Mouse (Mus musculus) limb, embryonic 11.5 days (tissue): ENCODE results near the gene Pirb. TPM values are rescaled to one million over a fixed set of nuclear protein-coding genes. Genes with fewer than 3 reads are reported as not detected.
"Not testable (repeated sequence)": the region's sequence is repeated elsewhere in the genome, so short reads cannot be mapped to it uniquely, and the experiment has no call there.

Source experiments
- ATAC-seq: fragments of 200-750 bp; cut with Nextera tagmentation; 2 replicates; pipeline ENCODE4 v1.8.0; 2017; ENCODE audit warnings: low read depth; ENCODE audit not compliant: insufficient number of reproducible peaks, low FRiP score, low TSS enrichment
- DNase-seq: peaks from one replicate; pipeline ENCODE4 v3.0.0-alpha.2; 2015; ENCODE audit warnings: low spot score
- H3K27ac ChIP-seq: fragments of 300-500 bp; sonication (generic); replicated peaks from 2 replicates; pipeline ENCODE4 v1.5.1; 2014; ENCODE audit warnings: low read depth, mild to moderate bottlenecking, low read length
- H3K27me3 ChIP-seq: fragments of 300-500 bp; sonication (generic); 2 replicates; pipeline ENCODE4 v1.6.1; 2014; ENCODE audit warnings: mild to moderate bottlenecking, low read length, mixed read lengths; ENCODE audit not compliant: control insufficient read depth, insufficient read depth
- H3K36me3 ChIP-seq: fragments of 300-500 bp; sonication (generic); 2 replicates; pipeline ENCODE4 v1.6.1; 2014; ENCODE audit warnings: mild to moderate bottlenecking, low read length, moderate library complexity, mixed read lengths; ENCODE audit not compliant: control insufficient read depth, insufficient read depth
- H3K4me1 ChIP-seq: fragments of 300-500 bp; sonication (generic); 2 replicates; pipeline ENCODE4 v1.6.1; 2014; ENCODE audit warnings: low read length, mixed read lengths; ENCODE audit not compliant: control insufficient read depth, insufficient read depth
- H3K4me2 ChIP-seq: fragments of 300-500 bp; sonication (generic); 2 replicates; pipeline ENCODE4 v1.6.1; 2014; ENCODE audit warnings: low read depth, mild to moderate bottlenecking, moderate library complexity; ENCODE audit not compliant: severe bottlenecking
- H3K4me3 ChIP-seq: fragments of 300-500 bp; sonication (generic); 2 replicates; pipeline ENCODE4 v1.5.1; 2014; ENCODE audit warnings: low read depth, low read length
- H3K9ac ChIP-seq: fragments of 300-500 bp; sonication (generic); 2 replicates; pipeline ENCODE4 v1.6.1; 2014; ENCODE audit warnings: mild to moderate bottlenecking, low read length
- H3K9me3 ChIP-seq: fragments of 300-500 bp; sonication (generic); 2 replicates; pipeline ENCODE4 v1.6.1; 2016; ENCODE audit warnings: low read length; ENCODE audit not compliant: control insufficient read depth
- WGBS: fragments of 180-500 bp; shearing (Covaris S2); extraction: QIAGEN DNeasy Blood & Tissue Kit; methylation state at CpG from one replicate; pipeline ENCODE4 v1.1.7; 2014; 5-methylcytosine and 5-hydroxymethylcytosine counted together
- polyA plus RNA-seq: library from polyadenylated mRNA; unstranded; fragments of >200 nt; fragmentation: Nextera tagmentation; extraction: Ambion mirVana; gene quantifications from 2 replicates; pipeline ENCODE4 v1.2.1, GENCODE M21; 2014

Gene Pirb
- polyA plus RNA-seq, 1 experiment from 2014 or later: not detected

- Histone ChIP-seq H3K9me3 (no peaks in the 10 kb centered on the region), H3K27ac (no peak overlapping the region), H3K36me3 (peaks cover 14% of the 10 kb centered on the region), H3K4me3 (no peak overlapping the region), H3K9ac (no peak overlapping the region), H3K27me3 (no peaks in the 10 kb centered on the region), H3K4me1 (peaks cover 3% of the 10 kb centered on the region; the same call in 1 of the 2 replicates), H3K4me2 (no peak overlapping the region; the same call in 1 of the 2 replicates)
- ATAC-seq: no peak
- peak; percentile 23 for DNase-seq
- WGBS: 74% methylated on average over 4 of the region's 4 CpGs
Observed at GRCm38 (mm10) chr7:3707027-3707426, 13.2 kb downstream of the Pirb start.

- H3K27ac ChIP-seq: no peak overlapping the region
Observed at GRCm38 (mm10) chr7:3706343-3706934, 13.8 kb downstream of the Pirb start.

GRCm38 (mm10) chr7:3705911-3706310 lies 14.3 kb downstream of the Pirb start:
- 39% methylated on average over 6 of the region's 6 CpGs for WGBS
- H3K4me3 ChIP-seq: peak overlapping the region; percentile 90
- H3K9ac ChIP-seq: peak overlapping the region; percentile 94
- peak overlapping the region; percentile 86 for H3K4me2 ChIP-seq
- H3K27me3 ChIP-seq: no peaks in the 10 kb centered on the region
- H3K4me1 ChIP-seq: peaks cover 3% of the 10 kb centered on the region; the same call in 1 of the 2 replicates
- DNase-seq: peak; percentile 23
- H3K27ac ChIP-seq: no peak overlapping the region
- H3K36me3 ChIP-seq: peaks cover 14% of the 10 kb centered on the region
- ATAC-seq: no peak
- H3K9me3 ChIP-seq: no peaks in the 10 kb centered on the region

More at GRCm38 (mm10) chr7:3706343-3706934, 13.8 kb downstream of the Pirb start:
- Histone ChIP-seq H3K9ac (0 out of 2 replicates have a peak overlapping the region, but pooled peaks have one; percentile 5), H3K4me3 (peak overlapping the region; percentile 90), H3K36me3 (peaks cover 14% of the 10 kb centered on the region), H3K4me2 (peak overlapping the region; percentile 86), H3K9me3 (no peaks in the 10 kb centered on the region), H3K4me1 (peaks cover 3% of the 10 kb centered on the region; the same call in 1 of the 2 replicates), H3K27me3 (no peaks in the 10 kb centered on the region)
- WGBS: 66% methylated on average over 11 of the region's 11 CpGs
- no peak for ATAC-seq
- no peak for DNase-seq

GRCm38 (mm10) chr7:3705461-3705860 lies 14.7 kb downstream of the Pirb start:
- H3K36me3 ChIP-seq: peaks cover 14% of the 10 kb centered on the region
- peak overlapping the region; percentile 94 for H3K9ac ChIP-seq
- under 1% methylated on average over 6 of the region's 7 CpGs for WGBS
- H3K4me3 ChIP-seq: peak overlapping the region; percentile 90
- not testable (repeated sequence) for H3K9me3 ChIP-seq, H3K27me3 ChIP-seq, ATAC-seq, H3K4me1 ChIP-seq
- H3K4me2 ChIP-seq: peak overlapping the region; percentile 86
- peak; percentile 24 for DNase-seq
- 0 out of 2 replicates have a peak overlapping the region, but pooled peaks have one; percentile 12 for H3K27ac ChIP-seq

GRCm38 (mm10) chr7:3704475-3704874 lies 15.7 kb downstream of the Pirb start:
- Histone ChIP-seq H3K9me3 (no peaks in the 10 kb centered on the region), H3K36me3 (peaks cover 14% of the 10 kb centered on the region), H3K4me3 (peak overlapping the region; percentile 90), H3K4me1 (peaks cover 3% of the 10 kb centered on the region; the same call in 1 of the 2 replicates), H3K9ac (peak overlapping the region; percentile 94), H3K27me3 (no peaks in the 10 kb centered on the region), H3K27ac (peak overlapping the region; percentile 80; the same call in 1 of the 2 replicates), H3K4me2 (peak overlapping the region; percentile 86)
- under 1% methylated on average over 20 of the region's 20 CpGs for WGBS
- no peak; the same call in 1 of the 2 replicates for ATAC-seq
- DNase-seq: no peak

GRCm38 (mm10) chr7:3703879-3704441 lies 16.2 kb downstream of the Pirb start, which contains the start of gene Rps9:
TSS of gene Rps9 (plus strand) at chr7:3703993.
- peak within 1 kb of the TSS; percentile 90 for H3K4me3 ChIP-seq
- 2% methylated on average over 42 of the region's 42 CpGs for WGBS
- peaks cover 3% of the 10 kb centered on the region; the same call in 1 of the 2 replicates for H3K4me1 ChIP-seq
- peak; percentile 98 for DNase-seq
- peaks cover 16% of the 10 kb centered on the region for H3K36me3 ChIP-seq
- peak within 1 kb of the TSS; percentile 94 for H3K9ac ChIP-seq
- H3K4me2 ChIP-seq: peak within 1 kb of the TSS; percentile 86
- no peaks in the 10 kb centered on the region for H3K9me3 ChIP-seq
- H3K27ac ChIP-seq: peak within 1 kb of the TSS; percentile 80
- no peaks in the 10 kb centered on the region for H3K27me3 ChIP-seq
- peak; percentile 91 for ATAC-seq

- Histone ChIP-seq H3K36me3 (peaks cover 22% of the 10 kb centered on the region), H3K9me3 (no peaks in the 10 kb centered on the region), H3K9ac (peak overlapping the region; percentile 94), H3K27ac (0 out of 2 replicates have a peak overlapping the region, but pooled peaks have one; percentile 16), H3K4me1 (peaks cover 3% of the 10 kb centered on the region; the same call in 1 of the 2 replicates), H3K4me3 (peak overlapping the region; percentile 90), H3K4me2 (peak overlapping the region; percentile 41), H3K27me3 (no peaks in the 10 kb centered on the region)
- no peak for DNase-seq
- ATAC-seq: peak; percentile 50
- 21% methylated on average over 6 of the region's 6 CpGs for WGBS
Observed at GRCm38 (mm10) chr7:3703148-3703878, 16.9 kb downstream of the Pirb start.

- Histone ChIP-seq H3K27me3 (no peaks in the 10 kb centered on the region), H3K9me3 (no peaks in the 10 kb centered on the region), H3K4me2 (no peak overlapping the region), H3K27ac (no peak overlapping the region), H3K4me3 (no peak overlapping the region), H3K4me1 (0 out of 2 replicates have a peak, but pooled peaks cover 8% of the 10 kb centered on the region), H3K9ac (no peak overlapping the region), H3K36me3 (peaks cover 13% of the 10 kb centered on the region; the same call in 1 of the 2 replicates)
- ATAC-seq (no peak), DNase-seq (no peak)
- WGBS: 94% methylated on average over 6 of the region's 6 CpGs
Observed at GRCm38 (mm10) chr7:3698471-3698870, 21.7 kb downstream of the Pirb start.
